Mouse (Mus musculus): ENCODE data around the gene 1810009A15Rik. TPM values are rescaled to one million over a fixed set of nuclear protein-coding genes. Genes with fewer than 3 reads are reported as not detected.

1810009A15Rik gene
- total and polyA plus RNA-seq, 3 experiments: 157 to 218 (median 161) TPM

- no peak for TF ChIP-seq EP300 (IDR thresholded peaks at IDR 0.05; ENCODE audit: low read length)
- TF ChIP-seq CHD1 (IDR thresholded peaks at IDR 0.05; ENCODE audit: low read depth, low read length): no peak
- TF ChIP-seq TBP (conservative IDR thresholded peaks at IDR 0.05; ENCODE audit: low read depth, low read length): no peak
- 0 out of 2 replicates have a peak, but pooled peaks have one; percentile 3 for TF ChIP-seq MAZ (IDR thresholded peaks at IDR 0.05; ENCODE audit: low read depth, low read length)
- TF ChIP-seq ZC3H11A (IDR thresholded peaks at IDR 0.05; ENCODE audit: low read depth, low read length): no peak
- peak; percentile 91 for TF ChIP-seq MYC (IDR thresholded peaks at IDR 0.05; ENCODE audit: low read depth, low read length)
- TF ChIP-seq BHLHE40 (IDR thresholded peaks at IDR 0.05; ENCODE audit: low read depth, low read length): peak; percentile 40; the same call in 1 of the 2 replicates
- peak; percentile 78 for TF ChIP-seq MAX (IDR thresholded peaks at IDR 0.05; ENCODE audit: low read length)
- no peak for TF ChIP-seq NELFE (IDR thresholded peaks at IDR 0.05; ENCODE audit: low read depth, low read length)
- TF ChIP-seq ETS1 (conservative IDR thresholded peaks at IDR 0.05; ENCODE audit: low read depth, low read length): no peak
- TF ChIP-seq MXI1 (IDR thresholded peaks at IDR 0.05; ENCODE audit: low read depth, low read length): peak; percentile 71
- TF ChIP-seq POLR2AphosphoS2 (IDR thresholded peaks at IDR 0.05; ENCODE audit: low read depth, low read length): peak; percentile 57; the same call in 1 of the 2 replicates
- TF ChIP-seq GABPA (IDR thresholded peaks at IDR 0.05; ENCODE audit: insufficient replicate concordance, low read depth, low read length): no peak
- in situ Hi-C loops (cut with MboI; ENCODE audit: low pct_ligation_motif_present, low pct_unique_long_range_greater_than_20kb, low sequenced_read_pairs) (no loop called here), dilution Hi-C loops (cut with MboI; ENCODE audit: extremely low pct_ligation_motif_present, extremely low pct_unique_long_range_greater_than_20kb, low sequenced_read_pairs) (no loop called here)
- H3K27ac ChIP-seq (ENCODE audit: insufficient read depth, low read depth): peak overlapping the region; percentile 5; the same call in 1 of the 2 replicates
- H3K36me3 ChIP-seq (replicated peaks in 1 of 2; ENCODE audit: control insufficient read depth in 1 of 2, insufficient read depth in 1 of 2, low read length in 1 of 2): peaks cover 14 to 22% of the 10 kb centered on the region in 2 experiments
- no peak for DNase-seq (ENCODE audit: extremely low read depth)
- no peaks in the 10 kb centered on the region for H3K9me3 ChIP-seq (replicated peaks; ENCODE audit: low read length)
- H3K4me2 ChIP-seq (ENCODE audit: insufficient read depth, low read depth, poor library complexity, severe bottlenecking): peak overlapping the region; percentile 66
- peaks cover 0 to 32% of the 10 kb centered on the region in 2 experiments; a peak in 2 of 4 replicates for H3K4me1 ChIP-seq (ENCODE audit: control insufficient read depth in 1 of 2, insufficient read depth in 2 of 2)
- H3K79me2 ChIP-seq (replicated peaks; ENCODE audit: control insufficient read depth, extremely low read depth, insufficient read depth, poor library complexity, severe bottlenecking): peaks cover 26% of the 10 kb centered on the region
- peak overlapping the region; percentile 95 for H3K9ac ChIP-seq (ENCODE audit: insufficient read depth, low read depth)
- no peaks in the 10 kb centered on the region for H3K27me3 ChIP-seq (replicated peaks)
- H3K4me3 ChIP-seq (replicated peaks in 1 of 3; ENCODE audit: low read depth in 2 of 3, low read length in 2 of 3, poor library complexity in 1 of 3): peak overlapping the region; percentile 68 to 77 (median 74)
These were observed 829 bp upstream of the 1810009A15Rik start for GRCm38 (mm10) chr19:8887585-8888463.

GRCm38 (mm10) chr19:8892829-8893766 lies 4.4 kb downstream of the 1810009A15Rik start, which contains the start of gene Ints5:
TSS of gene Ints5 (plus strand) at chr19:8893005.
- Histone ChIP-seq H3K27me3 (replicated peaks) (no peaks in the 10 kb centered on the region), H3K9ac (ENCODE audit: insufficient read depth, low read depth) (peak within 1 kb of the TSS; percentile 97), H3K27ac (ENCODE audit: insufficient read depth, low read depth) (peak within 1 kb of the TSS; percentile 6; the same call in 1 of the 2 replicates), H3K79me2 (replicated peaks; ENCODE audit: control insufficient read depth, extremely low read depth, insufficient read depth, poor library complexity, severe bottlenecking) (peaks cover 53% of the 10 kb centered on the region), H3K36me3 (replicated peaks in 1 of 2; ENCODE audit: control insufficient read depth in 1 of 2, insufficient read depth in 1 of 2, low read length in 1 of 2) (peaks cover 31 to 36% of the 10 kb centered on the region in 2 experiments), H3K4me3 (replicated peaks in 1 of 3; ENCODE audit: low read depth in 2 of 3, low read length in 2 of 3, poor library complexity in 1 of 3) (peak within 1 kb of the TSS; percentile 72 to 89 (median 88)), H3K4me2 (ENCODE audit: insufficient read depth, low read depth, poor library complexity, severe bottlenecking) (peak within 1 kb of the TSS; percentile 61), H3K9me3 (replicated peaks; ENCODE audit: low read length) (no peaks in the 10 kb centered on the region), H3K4me1 (ENCODE audit: control insufficient read depth in 1 of 2, insufficient read depth in 2 of 2) (peaks cover 14 to 54% of the 10 kb centered on the region in 2 experiments)
- dilution Hi-C loops (cut with MboI; ENCODE audit: extremely low pct_ligation_motif_present, extremely low pct_unique_long_range_greater_than_20kb, low sequenced_read_pairs): no loop called here
- peak; percentile 90 for DNase-seq (ENCODE audit: extremely low read depth)
- in situ Hi-C loops (cut with MboI; ENCODE audit: low pct_ligation_motif_present, low pct_unique_long_range_greater_than_20kb, low sequenced_read_pairs): no loop called here
- TF ChIP-seq MYC (IDR thresholded peaks at IDR 0.05; ENCODE audit: low read depth, low read length): peak; percentile 83; the same call in 1 of the 2 replicates
- TF ChIP-seq MAFK (IDR thresholded peaks at IDR 0.05; ENCODE audit: insufficient replicate concordance, low read length): no peak
- no peak for TF ChIP-seq EP300 (IDR thresholded peaks at IDR 0.05; ENCODE audit: low read length)
- TF ChIP-seq MAX (IDR thresholded peaks at IDR 0.05; ENCODE audit: low read length): peak; percentile 79
- TF ChIP-seq ZC3H11A (IDR thresholded peaks at IDR 0.05; ENCODE audit: low read depth, low read length): no peak
- no peak for TF ChIP-seq PAX5 (IDR thresholded peaks at IDR 0.05; ENCODE audit: low read length)
- no peak for TF ChIP-seq ZKSCAN1 (IDR thresholded peaks at IDR 0.05; ENCODE audit: borderline replicate concordance, low read depth, low read length)
- TF ChIP-seq RCOR1 (conservative IDR thresholded peaks at IDR 0.05; ENCODE audit: low read depth, low read length): no peak
- peak; percentile 91 for TF ChIP-seq NRF1 (IDR thresholded peaks at IDR 0.05; ENCODE audit: low read depth, low read length)
- peak; percentile 90 for TF ChIP-seq SIN3A (IDR thresholded peaks at IDR 0.05; ENCODE audit: low read length)
- TF ChIP-seq RAD21 (IDR thresholded peaks at IDR 0.05; ENCODE audit: low read depth, low read length): no peak
- peak; percentile 25; the same call in 1 of the 2 replicates for TF ChIP-seq CHD1 (IDR thresholded peaks at IDR 0.05; ENCODE audit: low read depth, low read length)
- TF ChIP-seq NELFE (IDR thresholded peaks at IDR 0.05; ENCODE audit: low read depth, low read length): peak; percentile 92
- peak; percentile 52; the same call in 1 of the 2 replicates for TF ChIP-seq ZMIZ1 (IDR thresholded peaks at IDR 0.05; ENCODE audit: low read depth, low read length)
- peak; percentile 96 for TF ChIP-seq TBP (conservative IDR thresholded peaks at IDR 0.05; ENCODE audit: low read depth, low read length)
- peak; percentile 86; the same call in 1 of the 2 replicates for TF ChIP-seq UBTF (IDR thresholded peaks at IDR 0.05; ENCODE audit: low read depth, low read length)
- no peak for TF ChIP-seq SMC3 (IDR thresholded peaks at IDR 0.05; ENCODE audit: low read depth, low read length)
- no peak for TF ChIP-seq JUND (conservative IDR thresholded peaks at IDR 0.05; ENCODE audit: low read depth, low read length)
- no peak for TF ChIP-seq USF1 (IDR thresholded peaks at IDR 0.05; ENCODE audit: low read depth, low read length)
- TF ChIP-seq USF2 (conservative IDR thresholded peaks at IDR 0.05; ENCODE audit: low read depth, low read length): no peak

Data from CH12.LX (cell line).